26 mouse cellular contexts compared by ENCODE assay signal in genomic region chr11:82110372-82111248, GRCm38 (mm10). TPM values are rescaled to one million over a fixed set of nuclear protein-coding genes. Genes with fewer than 3 reads are reported as not detected.
DNase-seq lines count a peak whose midpoint lies in the region; ATAC-seq and TF ChIP-seq lines count a peak whose summit lies in the region.
"Had no signal": no experiment of that assay in that cellular context is flagged by ENCODE, and none has a peak within 500 bp of the region (broad histone marks: within the 10 kb centered on the region; RNA-seq: fewer than 3 reads in every experiment).

No protein-coding gene starts in this region.

- DNase-seq in lung, embryonic 14.5 days = peak; percentile 86
- no peak for DNase-seq in lung, postnatal 10 days
- DNase-seq in lung, adult 18-20 months = no peak
- DNase-seq in testis, postnatal 14 days (ENCODE audit: low spot score) = no peak
- DNase-seq in cerebellum, postnatal 36 days = no peak
- DNase-seq: adrenal gland, adult 8-10 months; adrenal gland, postnatal 14 days; adrenal gland, postnatal 36 days; cerebellum, adult 11-12 months; cerebellum, adult 2 months; cerebellum, adult 9-10 months; cerebellum, postnatal 25 days; embryo, embryonic 11 days had no signal

- no peaks in the 10 kb centered on the region for H3K9me3 ChIP-seq in lung, embryonic 14.5 days (ENCODE audit: low read depth, low read length)
- no peaks in the 10 kb centered on the region for H3K9me3 ChIP-seq in lung, embryonic 16.5 days (ENCODE audit: control insufficient read depth, low read length)
- H3K9me3 ChIP-seq: embryonic facial prominence, embryonic 13.5 days; embryonic facial prominence, embryonic 15.5 days; forebrain, embryonic 10.5 days; forebrain, embryonic 12.5 days had no signal

- no peak overlapping the region for H3K9ac ChIP-seq in lung, embryonic 14.5 days
- no peak overlapping the region for H3K9ac ChIP-seq in lung, embryonic 16.5 days (ENCODE audit: low read length)
- H3K9ac ChIP-seq: embryonic facial prominence, embryonic 13.5 days; embryonic facial prominence, embryonic 15.5 days; forebrain, embryonic 12.5 days had no signal

- peak; percentile 60 for ATAC-seq in lung, embryonic 14.5 days (ENCODE audit: insufficient read depth)
- peak; percentile 87 for ATAC-seq in lung, embryonic 16.5 days (ENCODE audit: low read depth)
- ATAC-seq: activated CD4-positive, CD25-positive, alpha-beta regulatory T cell, adult 4 months; forebrain, embryonic 14.5 days; forebrain, embryonic 16.5 days; Patski had no signal

- no peak overlapping the region for H3K4me2 ChIP-seq in lung, embryonic 14.5 days
- H3K4me2 ChIP-seq in lung, embryonic 16.5 days (ENCODE audit: low read depth, low read length) = no peak overlapping the region
- H3K4me2 ChIP-seq: embryonic facial prominence, embryonic 13.5 days; embryonic facial prominence, embryonic 15.5 days; forebrain, embryonic 12.5 days had no signal

- WGBS in lung, embryonic 14.5 days = 28% methylated on average over 6 of the region's 6 CpGs
- 31% methylated on average over 6 of the region's 6 CpGs for WGBS in lung, embryonic 16.5 days

- H3K4me3 ChIP-seq in lung, embryonic 14.5 days (ENCODE audit: low read depth, low read length) = no peak overlapping the region
- no peak overlapping the region for H3K4me3 ChIP-seq in lung, embryonic 16.5 days (ENCODE audit: low read length)
- peak overlapping the region; percentile 64; the same call in 1 of the 2 replicates for H3K4me3 ChIP-seq in testis, adult 2 months (ENCODE audit: control insufficient read depth, low read depth, low read length)
- H3K4me3 ChIP-seq: embryonic facial prominence, embryonic 13.5 days; embryonic facial prominence, embryonic 15.5 days; erythroblast, embryonic 14.5 days; forebrain, embryonic 10.5 days; forebrain, embryonic 12.5 days had no signal

- no peaks in the 10 kb centered on the region for H3K4me1 ChIP-seq in lung, embryonic 14.5 days (ENCODE audit: insufficient read depth)
- no peaks in the 10 kb centered on the region for H3K4me1 ChIP-seq in lung, embryonic 16.5 days (replicated peaks; ENCODE audit: control insufficient read depth, insufficient read depth, low read length)
- H3K4me1 ChIP-seq in testis, adult 2 months (ENCODE audit: control insufficient read depth, insufficient read depth, low read length) = no peaks in the 10 kb centered on the region
- H3K4me1 ChIP-seq: embryonic facial prominence, embryonic 15.5 days; forebrain, embryonic 10.5 days; forebrain, embryonic 12.5 days had no signal

- no peaks in the 10 kb centered on the region for H3K27me3 ChIP-seq in lung, embryonic 14.5 days (ENCODE audit: insufficient read depth, low read length)
- H3K27me3 ChIP-seq in lung, embryonic 16.5 days (ENCODE audit: control insufficient read depth, insufficient read depth, low read depth, low read length) = no peaks in the 10 kb centered on the region
- H3K27me3 ChIP-seq in testis, adult 2 months (ENCODE audit: control insufficient read depth, insufficient read depth, low read length) = no peaks in the 10 kb centered on the region
- H3K27me3 ChIP-seq: embryonic facial prominence, embryonic 13.5 days; embryonic facial prominence, embryonic 15.5 days; forebrain, embryonic 12.5 days had no signal

- TF ChIP-seq POLR2A in testis, adult 2 months (IDR thresholded peaks at IDR 0.05; ENCODE audit: control insufficient read depth, low read depth, low read length) = no peak

- TF ChIP-seq CTCF in lung, embryonic 14.5 days (IDR thresholded peaks at IDR 0.05; ENCODE audit: low read depth) = no peak
- TF ChIP-seq CTCF in testis, adult 2 months (IDR thresholded peaks at IDR 0.05; ENCODE audit: control insufficient read depth, insufficient read depth, insufficient replicate concordance, low read depth, low read length) = no peak

- no peak overlapping the region for H3K27ac ChIP-seq in lung, embryonic 14.5 days (ENCODE audit: low read depth)
- peak overlapping the region; percentile 66; the same call in 1 of the 2 replicates for H3K27ac ChIP-seq in lung, embryonic 16.5 days (ENCODE audit: low read length)
- H3K27ac ChIP-seq in testis, adult 2 months (ENCODE audit: control insufficient read depth, insufficient read depth, low read depth, low read length) = no peak overlapping the region
- H3K27ac ChIP-seq: embryonic facial prominence, embryonic 13.5 days; embryonic facial prominence, embryonic 15.5 days; forebrain, embryonic 10.5 days; forebrain, embryonic 12.5 days had no signal

- no peaks in the 10 kb centered on the region for H3K36me3 ChIP-seq in lung, embryonic 14.5 days (ENCODE audit: insufficient read depth)
- H3K36me3 ChIP-seq in lung, embryonic 16.5 days (ENCODE audit: control insufficient read depth, insufficient read depth, low read length) = no peaks in the 10 kb centered on the region
- H3K36me3 ChIP-seq in testis, adult 2 months (ENCODE audit: control insufficient read depth, insufficient read depth, low read length) = no peaks in the 10 kb centered on the region
- H3K36me3 ChIP-seq: embryonic facial prominence, embryonic 13.5 days; embryonic facial prominence, embryonic 15.5 days; forebrain, embryonic 10.5 days; forebrain, embryonic 12.5 days had no signal

RNA-seq across cellular contexts. Expression of gene Ccl8, which starts 4.4 kb away (rescaled TPM):
- not detected in 2 replicates for polyA plus RNA-seq in lung, embryonic 14.5 days (2014; fragmentation: Nextera tagmentation; extraction: Ambion mirVana)
- polyA plus RNA-seq in lung, embryonic 16.5 days (2015; fragmentation: Nextera tagmentation; extraction: Ambion mirVana) = not detected in 2 replicates
- polyA plus RNA-seq in testis, adult 2 months (2012; rRNA removed) = 1.1 and 2.5 TPM in 2 replicates
- polyA plus RNA-seq: cerebellum, adult 2 months; embryonic facial prominence, embryonic 11.5 days; embryonic facial prominence, embryonic 13.5 days; embryonic facial prominence, embryonic 15.5 days; erythroblast, embryonic 14.5 days; forebrain, embryonic 10.5 days; forebrain, embryonic 12.5 days; forebrain, embryonic 14.5 days; forebrain, embryonic 16.5 days had no signal

RNA-seq across cellular contexts. Expression of gene Ccl12, which starts 9.0 kb away (rescaled TPM):
- 2.9 and 5.3 TPM in 2 replicates for polyA plus RNA-seq in lung, embryonic 14.5 days (2014; fragmentation: Nextera tagmentation; extraction: Ambion mirVana)
- 6.4 and 7.1 TPM in 2 replicates for polyA plus RNA-seq in lung, embryonic 16.5 days (2015; fragmentation: Nextera tagmentation; extraction: Ambion mirVana)
- polyA plus RNA-seq in testis, adult 2 months (2012; rRNA removed) = 0.25 and 0.99 TPM in 2 replicates
- polyA plus RNA-seq: activated CD4-positive, CD25-positive, alpha-beta regulatory T cell, adult 4 months; C2C12; erythroblast, embryonic 14.5 days; forebrain, embryonic 16.5 days; Patski had no signal

RNA-seq across cellular contexts. Expression of gene Ccl11, which starts 53.0 kb away (rescaled TPM):
- polyA plus RNA-seq in lung, embryonic 14.5 days (2014; fragmentation: Nextera tagmentation; extraction: Ambion mirVana) = 52.3 and 57.3 TPM in 2 replicates
- polyA plus RNA-seq in lung, embryonic 16.5 days (2015; fragmentation: Nextera tagmentation; extraction: Ambion mirVana) = 85.0 and 101 TPM in 2 replicates
- polyA plus RNA-seq in testis, adult 2 months (2012; rRNA removed) = 0.16 TPM in 1 of 2 replicates, not detected in the other
- polyA plus RNA-seq: activated CD4-positive, CD25-positive, alpha-beta regulatory T cell, adult 4 months; embryonic facial prominence, embryonic 11.5 days; erythroblast, embryonic 14.5 days; forebrain, embryonic 10.5 days; forebrain, embryonic 12.5 days; forebrain, embryonic 14.5 days; forebrain, embryonic 16.5 days; Patski had no signal

Comparison
In these comparisons a context has a peak if more than half of its experiments do, and no peak if none do; other contexts are left out.
1. RNA of gene Ccl11, which starts 53.0 kb away (polyA plus RNA-seq): 85.0 to 101 TPM in lung, embryonic 16.5 days and 52.3 to 57.3 TPM in lung, embryonic 14.5 days; 0.16 TPM in testis, adult 2 months; every median in the first group is over 10 times any median in the second.